Mouse (Mus musculus) heart, postnatal 0 days (tissue): ENCODE measurements around the gene Tmem184a.

Source experiments
- CTCF ChIP-seq: IDR thresholded peaks from 2 replicates; pipeline ENCODE4 v1.5.1; 2016; ENCODE audit warnings: antibody characterized with exemption, control low read depth, low read depth
- EP300 ChIP-seq: IDR thresholded peaks from 2 replicates; pipeline ENCODE4 v1.6.1; 2016; ENCODE audit warnings: antibody characterized with exemption, low read depth

GRCm38 (mm10) chr5:139817292-139817691 is 2.4 kb downstream of the Tmem184a start:
- peak; percentile 73 for TF ChIP-seq CTCF
- TF ChIP-seq EP300 = no peak
